Mouse (Mus musculus): ENCODE data around the gene Lbh.

Gene Lbh

GRCm38 (mm10) chr17:72944368-72944767 lies 26.3 kb downstream of the Lbh start:
- DNase-seq, result no peak

DNA sequence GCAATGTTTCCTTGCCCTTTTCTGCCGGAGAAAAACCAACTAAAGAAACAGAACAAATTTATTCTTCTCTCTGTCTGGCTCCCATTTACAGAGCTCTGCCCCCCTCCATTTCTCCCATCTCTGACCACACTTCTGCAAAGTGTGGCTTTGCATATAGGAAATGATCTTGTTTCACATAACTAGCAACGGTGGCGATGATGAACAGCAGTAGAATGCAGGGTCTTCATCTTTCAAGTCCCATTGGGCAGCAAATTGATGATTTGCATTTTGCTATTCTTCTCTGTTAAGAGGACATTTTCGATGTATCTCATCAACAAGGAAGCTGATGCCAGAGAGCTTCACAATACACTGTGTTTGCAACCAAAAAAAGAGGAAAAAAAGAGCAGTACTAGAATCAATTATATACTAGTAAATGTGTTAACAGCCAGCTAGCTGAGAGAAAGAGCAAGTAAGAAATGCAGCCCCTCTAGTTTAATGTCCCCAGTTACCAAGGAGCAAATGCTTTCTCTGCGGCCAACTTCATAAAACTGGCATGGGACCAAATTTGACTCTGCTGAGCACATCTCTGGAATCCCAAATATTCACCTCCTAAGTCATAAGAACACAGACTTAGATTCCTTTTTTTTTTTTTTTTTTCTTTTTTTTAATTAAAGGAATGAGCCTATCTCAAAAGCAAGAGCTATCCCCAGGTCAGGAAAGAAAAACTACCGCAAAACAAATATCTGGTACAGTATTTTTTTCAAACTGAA lies 29.2 kb downstream of the Lbh start:
- DNase-seq, result no peak

- no peak for DNase-seq
These were observed 30.0 kb downstream of the Lbh start for GRCm38 (mm10) chr17:72948119-72948518.

- DNase-seq, result no peak
These were observed 31.2 kb downstream of the Lbh start for GRCm38 (mm10) chr17:72949247-72949701.

- DNase-seq, result no peak
These were observed 33.2 kb downstream of the Lbh start for GRCm38 (mm10) chr17:72951331-72951730.

DNA sequence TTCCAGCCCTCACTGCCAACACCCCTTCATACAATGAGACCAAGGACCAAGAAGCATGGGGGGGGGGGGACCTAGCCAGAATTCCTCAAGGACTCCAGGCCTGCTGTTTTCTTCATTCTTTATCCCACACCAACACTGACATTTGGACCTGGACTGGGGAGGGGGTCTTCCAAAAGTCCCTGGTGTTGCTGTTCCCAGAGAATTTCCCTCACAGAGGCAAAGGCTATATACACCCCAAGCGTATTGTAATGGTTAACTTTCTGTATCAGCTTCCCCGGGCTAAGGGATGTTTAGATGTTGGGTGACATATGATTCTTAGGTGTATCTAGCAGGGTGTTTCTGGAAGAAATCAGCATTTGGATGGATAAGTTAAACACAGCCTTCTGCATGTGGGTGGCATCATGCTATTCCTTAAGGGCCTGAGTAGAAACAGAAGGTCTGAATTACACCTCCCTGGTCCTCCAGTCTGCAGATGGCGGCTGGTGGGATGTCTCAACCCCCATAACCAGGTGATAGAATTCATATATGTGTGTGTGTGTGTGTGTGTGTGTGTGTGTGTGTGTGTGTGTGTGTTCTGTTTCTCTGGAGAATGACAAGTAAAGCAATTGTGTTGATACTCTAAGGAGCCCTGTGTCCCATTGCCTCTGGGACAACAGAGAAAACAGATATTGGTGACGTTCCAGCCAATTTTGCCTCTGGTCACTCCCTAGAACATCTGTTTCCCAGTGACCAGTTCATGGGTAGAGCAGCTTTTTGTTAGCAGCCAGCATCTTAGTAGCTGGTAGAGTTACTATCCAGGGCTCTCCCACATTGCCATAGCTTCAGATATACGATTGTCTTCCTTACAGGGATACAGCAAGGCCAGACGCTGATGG lies 35.9 kb downstream of the Lbh start:
- DNase-seq, result no peak

- DNase-seq, result no peak
These were observed 37.4 kb downstream of the Lbh start for GRCm38 (mm10) chr17:72955534-72955933.

DNA sequence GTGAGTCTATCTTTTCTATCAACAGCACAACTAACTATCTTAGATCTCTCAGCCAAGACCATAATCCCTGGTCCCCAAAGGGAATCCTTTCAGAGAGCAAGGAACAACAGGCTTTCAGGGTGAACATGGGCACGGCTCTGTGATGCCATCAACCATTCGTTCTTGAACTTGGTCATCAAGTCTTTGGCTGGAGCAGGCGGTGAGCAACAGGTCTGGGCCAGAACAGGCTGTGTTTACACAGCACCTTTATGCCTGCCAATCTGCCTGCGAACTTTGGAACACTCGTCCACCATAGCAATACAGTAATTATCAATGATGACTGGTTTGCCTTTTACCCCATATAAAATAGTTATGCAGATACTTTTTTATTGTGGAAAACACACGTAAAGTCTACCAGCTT lies 38.9 kb downstream of the Lbh start:
- no peak for DNase-seq

GRCm38 (mm10) chr17:72958886-72959285 lies 40.8 kb downstream of the Lbh start:
- DNase-seq, result no peak

DNA sequence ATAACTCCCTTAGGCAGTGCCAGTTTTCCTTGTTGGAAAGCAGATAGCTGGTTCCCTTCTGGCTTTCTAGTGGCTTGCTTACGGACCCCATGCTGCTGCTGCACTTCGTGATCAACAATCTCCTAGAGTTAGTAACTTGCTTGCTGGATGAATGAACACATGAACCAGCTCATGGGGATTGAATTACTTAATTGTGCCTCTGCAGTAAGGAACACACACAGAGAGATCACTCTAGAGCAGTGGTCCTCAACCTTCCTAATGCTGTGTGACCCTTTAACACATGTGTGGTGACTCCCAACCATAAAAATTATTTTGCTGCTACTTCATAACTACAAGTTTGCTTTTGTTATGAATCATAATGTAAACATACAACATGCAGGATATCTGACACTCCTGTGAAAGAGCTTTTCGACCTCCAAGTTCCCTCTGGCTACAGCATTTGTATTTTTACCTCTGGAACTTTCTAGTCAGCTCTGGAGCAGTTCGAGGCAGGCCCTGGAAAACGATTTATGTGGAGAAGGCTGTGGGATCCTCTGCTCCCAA lies 41.5 kb downstream of the Lbh start:
- no peak for DNase-seq

GRCm38 (mm10) chr17:72960243-72960642 lies 42.1 kb downstream of the Lbh start:
- DNase-seq, result no peak

DNA sequence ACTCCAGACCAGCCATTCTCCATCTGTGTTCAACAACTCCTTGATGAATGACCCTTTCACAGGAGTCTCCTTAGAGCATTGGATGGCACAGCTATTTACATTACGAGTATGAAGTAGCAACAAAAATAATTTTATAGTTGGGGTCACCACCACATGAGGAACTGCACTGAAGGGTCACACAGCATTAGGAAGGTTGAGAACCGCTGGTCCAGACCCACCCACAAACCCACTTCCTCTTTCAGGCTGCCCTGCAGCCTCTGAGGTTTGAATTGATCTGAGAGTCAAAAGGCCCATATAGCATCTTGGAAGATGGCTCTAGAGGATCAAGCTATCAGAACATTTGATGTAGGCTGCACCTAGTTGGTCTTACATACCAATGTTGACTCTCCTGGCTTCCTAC lies 42.8 kb downstream of the Lbh start:
- no peak for DNase-seq

GRCm38 (mm10) chr17:72961953-72962630 lies 44.0 kb downstream of the Lbh start:
- no peak for DNase-seq

GRCm38 (mm10) chr17:72965687-72966086 lies 47.6 kb downstream of the Lbh start:
- DNase-seq, result no peak

DNA sequence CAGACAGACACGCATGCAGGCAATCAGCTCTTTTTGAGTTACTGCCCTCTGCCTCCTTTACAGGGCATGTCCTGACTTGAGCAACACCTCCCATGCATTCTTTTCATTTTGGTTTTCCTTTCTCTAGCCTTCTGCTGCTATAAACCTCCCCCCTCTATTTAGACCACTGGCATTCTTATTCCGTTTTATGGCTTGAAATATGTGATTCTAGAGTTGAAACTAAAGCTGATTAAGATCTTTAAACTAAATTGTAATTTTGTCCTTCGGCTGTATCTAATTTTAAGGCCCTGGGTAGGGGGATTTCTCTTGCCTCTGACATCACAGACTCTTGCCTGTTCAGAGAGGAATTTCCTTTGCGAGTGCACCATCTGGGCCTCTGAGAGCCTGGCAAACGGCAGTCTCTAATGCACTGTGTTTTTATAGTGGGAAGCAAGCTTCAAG lies 48.0 kb downstream of the Lbh start:
- DNase-seq, result no peak

DNA sequence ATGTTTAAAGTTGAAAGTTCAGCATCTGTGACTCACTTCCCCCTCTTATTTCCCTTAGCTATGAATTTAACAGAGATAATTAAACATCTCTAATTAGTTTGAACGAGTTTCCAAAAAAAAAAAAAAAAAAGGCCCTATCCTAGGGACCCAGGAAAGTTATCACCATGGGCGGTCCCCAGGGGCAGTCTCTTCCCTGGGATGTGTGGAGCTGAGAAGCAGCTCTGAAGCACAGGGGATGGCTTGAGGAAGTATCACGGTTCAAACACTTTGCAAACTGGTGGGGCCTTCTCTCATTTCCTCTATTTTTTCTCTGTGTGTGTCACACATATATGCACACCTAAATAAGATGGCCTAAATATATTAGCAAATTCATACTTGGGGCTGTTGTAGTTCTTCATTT lies 48.8 kb downstream of the Lbh start:
- DNase-seq, result no peak

DNA sequence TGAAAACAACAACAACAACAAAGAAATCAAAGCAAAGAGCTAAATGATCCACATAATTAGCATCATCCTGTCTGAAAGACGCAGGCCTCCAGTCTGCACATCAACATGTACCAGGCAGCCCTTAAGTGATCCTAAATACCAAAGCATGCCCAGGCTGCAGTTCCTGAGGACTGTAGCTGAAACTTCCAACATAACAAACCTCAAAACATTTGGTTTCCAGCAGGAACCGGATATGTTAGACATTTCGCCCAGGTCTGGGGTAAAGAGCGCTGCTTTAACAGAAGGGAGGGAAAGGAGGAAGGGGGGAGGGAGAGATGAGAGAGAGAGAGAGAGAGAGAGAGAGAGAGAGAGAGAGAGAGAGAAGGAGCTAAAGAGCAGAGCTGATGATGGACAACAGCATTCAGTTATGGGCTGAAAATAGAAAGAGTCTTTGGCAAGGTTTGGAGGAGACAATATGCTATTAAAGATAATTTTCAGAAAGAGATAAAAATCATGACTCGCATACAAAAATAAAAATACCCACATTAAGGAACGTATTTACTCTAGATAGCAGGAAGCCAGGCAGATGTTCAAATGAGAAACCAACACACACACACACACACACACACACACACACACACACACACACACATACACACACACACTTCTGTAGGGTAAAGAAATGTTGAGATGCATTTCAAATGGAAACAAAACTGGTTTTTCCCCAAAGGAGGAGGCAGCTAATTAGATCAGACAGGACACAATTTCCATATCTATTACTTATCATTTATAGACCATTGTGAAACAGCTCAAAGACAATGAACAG lies 49.5 kb downstream of the Lbh start:
- no peak for DNase-seq

- no peak for DNase-seq
These were observed 50.6 kb downstream of the Lbh start for GRCm38 (mm10) chr17:72968666-72969065.

GRCm38 (mm10) chr17:72970631-72971161 lies 52.6 kb downstream of the Lbh start:
- no peak for DNase-seq

GRCm38 (mm10) chr17:72973041-72973440 lies 54.9 kb downstream of the Lbh start:
- no peak for DNase-seq

DNA sequence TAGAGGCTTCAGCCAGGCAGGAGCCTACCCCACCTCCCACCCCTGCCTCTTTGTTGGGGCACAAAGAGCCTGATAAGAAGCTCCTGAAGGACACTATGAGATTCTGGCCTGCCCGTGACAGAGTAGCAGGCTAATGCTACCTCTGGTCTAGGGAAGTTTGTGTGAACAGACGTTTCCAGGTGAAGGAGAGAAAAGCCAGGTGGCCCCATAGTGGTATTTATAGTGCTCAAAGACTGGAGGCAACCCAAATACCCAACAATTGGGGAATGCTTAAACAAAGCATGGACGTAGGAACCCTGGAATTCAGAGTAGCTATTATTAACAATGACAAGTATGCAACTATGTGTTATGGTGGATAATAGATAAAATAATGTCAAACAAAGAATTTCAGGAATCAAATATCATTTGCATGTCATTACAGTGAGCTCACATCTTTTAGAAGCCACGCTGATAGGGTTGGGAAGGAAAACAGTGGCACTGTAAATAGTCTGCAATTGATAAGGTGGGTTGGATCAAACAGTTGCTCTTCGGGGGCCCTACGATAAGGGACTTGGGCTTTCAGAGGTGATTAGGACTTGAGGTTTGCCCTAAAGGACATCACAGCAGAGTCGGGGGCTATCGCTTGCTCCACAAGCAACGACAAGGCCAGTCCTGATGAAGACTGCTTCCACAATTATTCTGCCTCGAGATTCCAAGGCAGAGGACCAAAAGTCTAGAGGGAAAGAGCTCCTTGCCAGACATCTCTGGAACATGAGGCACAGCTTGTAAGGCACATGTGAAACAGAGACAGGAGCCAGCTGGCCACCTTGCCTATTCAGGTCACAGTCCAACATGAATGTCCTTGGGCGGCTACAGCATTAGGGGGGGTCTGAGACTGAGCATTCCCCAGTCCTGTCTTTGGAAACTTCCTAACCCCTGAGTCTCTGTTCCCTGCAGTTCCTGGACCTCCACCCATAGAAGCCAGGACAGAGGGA lies 58.4 kb downstream of the Lbh start:
- no peak for DNase-seq
